Mouse (Mus musculus) frontal cortex, adult (tissue): ENCODE data around the gene Olfr545.

Source experiments
- ATAC-seq: cut with Nextera tagmentation; 2 replicates; pipeline ENCODE4 v1.9.2; 2017; ENCODE audit warnings: mild to moderate bottlenecking, moderate library complexity, mixed read lengths; ENCODE audit not compliant: low TSS enrichment

The Olfr545 gene

GRCm38 (mm10) chr7:102478926-102479325 lies 20.4 kb downstream of the Olfr545 start:
- ATAC-seq: no peak

DNA sequence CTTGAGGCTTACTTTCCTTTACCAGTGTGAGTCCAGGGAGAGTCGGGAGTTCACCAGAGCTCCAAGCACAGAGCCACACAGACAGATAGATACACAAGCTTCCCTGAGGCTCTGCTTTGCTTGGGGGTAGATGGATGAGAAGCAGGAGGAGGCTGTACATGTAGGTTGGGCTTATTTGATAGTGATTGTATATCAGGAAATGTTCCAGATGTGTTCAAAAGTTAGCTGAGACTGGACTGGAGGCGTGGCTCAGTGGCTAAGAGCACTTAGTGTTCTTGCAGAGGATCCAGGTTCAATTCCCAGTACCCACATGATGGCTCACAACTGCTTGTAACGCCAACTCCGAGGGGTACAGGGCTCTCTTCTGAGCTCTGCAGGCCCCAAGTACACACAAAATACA lies 20.9 kb downstream of the Olfr545 start:
- ATAC-seq: no peak

GRCm38 (mm10) chr7:102477377-102477776 lies 22.0 kb downstream of the Olfr545 start:
- ATAC-seq: no peak

DNA sequence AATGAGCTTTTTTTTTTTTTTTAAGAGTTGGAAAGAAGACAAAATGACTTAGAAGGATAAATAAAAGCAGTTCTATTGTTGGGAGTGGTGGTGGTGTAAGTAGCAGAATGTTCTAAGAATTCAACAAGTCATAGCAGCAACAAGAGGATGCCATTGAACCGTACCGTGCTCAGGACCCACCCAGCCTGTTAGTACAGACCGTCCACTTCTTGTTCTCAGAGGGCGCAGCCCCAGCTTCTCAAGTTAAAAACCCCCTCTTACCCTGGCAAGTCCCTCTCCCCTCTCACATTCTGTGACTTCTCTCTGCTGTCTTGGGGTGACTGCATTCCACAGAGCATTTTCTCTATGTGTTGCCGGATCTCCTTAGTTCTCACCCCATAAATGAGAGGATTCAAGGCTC lies 22.8 kb downstream of the Olfr545 start:
- ATAC-seq: no peak

- no peak for ATAC-seq
Observed at GRCm38 (mm10) chr7:102472675-102473074, 26.7 kb downstream of the Olfr545 start.

- no peak for ATAC-seq
Observed at GRCm38 (mm10) chr7:102467566-102467965, 31.8 kb downstream of the Olfr545 start.

- no peak for ATAC-seq
Observed at GRCm38 (mm10) chr7:102458618-102459380, 40.6 kb downstream of the Olfr545 start.

DNA sequence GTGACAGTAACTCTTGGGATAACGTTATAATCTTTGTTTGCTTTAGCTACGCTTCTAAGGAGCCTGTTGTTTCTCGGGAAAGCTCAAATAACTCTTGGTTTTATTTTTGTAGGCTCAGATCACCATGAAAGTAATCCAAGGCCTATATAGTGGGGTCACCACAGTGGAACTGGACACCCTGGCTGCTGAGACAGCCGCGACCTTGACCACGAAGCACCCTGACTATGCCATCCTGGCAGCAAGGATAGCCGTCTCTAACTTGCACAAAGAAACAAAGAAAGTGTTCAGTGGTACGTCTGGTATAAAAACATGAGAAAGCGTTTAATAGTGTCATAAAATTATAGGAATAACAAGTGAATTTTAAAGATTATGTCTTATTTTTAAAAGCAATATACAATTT lies 52.9 kb downstream of the Olfr545 start:
- no peak for ATAC-seq

- ATAC-seq: no peak
Observed at GRCm38 (mm10) chr7:102444301-102444700, 55.1 kb downstream of the Olfr545 start.

DNA sequence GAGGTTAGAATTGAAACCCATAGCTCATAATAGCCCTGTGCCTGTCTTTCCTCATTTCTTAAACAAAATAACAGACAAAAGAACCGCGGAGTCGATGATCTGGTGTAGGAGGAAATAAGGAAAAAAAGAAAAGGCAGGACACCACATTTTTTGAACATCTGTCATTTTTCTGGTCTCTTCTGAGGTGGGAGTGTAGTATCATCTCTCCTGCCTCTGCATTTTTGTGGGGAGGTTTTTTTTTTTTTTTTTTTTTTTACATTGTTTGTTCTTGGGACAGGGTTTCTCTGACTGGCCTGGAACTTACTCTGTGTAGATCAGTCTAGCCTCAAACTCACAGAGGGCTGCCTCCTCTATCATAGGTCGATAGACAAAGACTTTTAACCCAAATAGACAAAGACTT lies 56.9 kb downstream of the Olfr545 start:
- no peak for ATAC-seq

GRCm38 (mm10) chr7:102441657-102442391 lies 57.5 kb downstream of the Olfr545 start, which contains the start of gene Rrm1:
TSS of gene Rrm1 (plus strand) at chr7:102441695.
- ATAC-seq: peak; percentile 100
